10 mouse cellular contexts compared by ENCODE assay signal in the genomic region with DNA sequence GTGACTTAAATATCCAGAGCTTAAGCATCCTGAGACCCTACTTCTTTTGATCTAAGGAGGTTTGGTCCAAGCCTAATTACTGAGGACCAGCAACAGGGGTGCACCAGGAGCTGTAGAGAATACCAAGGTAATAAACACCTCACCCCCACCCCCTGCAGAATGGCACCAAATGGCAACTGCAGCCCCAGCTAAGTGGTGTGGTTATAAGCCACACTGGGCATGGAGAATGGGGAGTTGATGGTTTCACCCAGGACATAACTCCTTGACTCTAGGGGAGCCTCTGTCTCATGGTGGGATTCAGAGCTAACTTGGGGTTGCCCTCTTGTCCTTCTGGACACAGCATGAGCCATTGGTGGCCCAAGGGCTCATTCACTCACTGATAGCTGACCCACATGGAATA. TPM values are rescaled to one million over a fixed set of nuclear protein-coding genes. Genes with fewer than 3 reads are reported as not detected.
DNase-seq lines count a peak whose midpoint lies in the region; ATAC-seq lines count a peak whose summit lies in the region.
"Had no signal": no experiment of that assay in that cellular context is flagged by ENCODE, and none has a peak within 500 bp of the region (broad histone marks: within the 10 kb centered on the region; RNA-seq: fewer than 3 reads in every experiment).

No protein-coding gene starts in this region.

- DNase-seq in heart, adult 18-20 months = no peak
- DNase-seq in midbrain, embryonic 10.5 days (ENCODE audit: low spot score) = no peak
- DNase-seq in urinary bladder, postnatal 14 days (ENCODE audit: low spot score) = no peak
- DNase-seq in ovary, postnatal 14 days (ENCODE audit: low spot score) = no peak
- DNase-seq: kidney, postnatal 14 days; left cerebral cortex, postnatal 4 days had no signal

- H3K4me2 ChIP-seq in heart, embryonic 12.5 days = peak overlapping the region; percentile 93
- H3K4me2 ChIP-seq in midbrain, embryonic 12.5 days (replicated peaks) = 0 out of 2 replicates have a peak overlapping the region, but pooled peaks have one; percentile 96
- peak overlapping the region; percentile 94 for H3K4me2 ChIP-seq in limb, embryonic 13.5 days (replicated peaks)
- H3K4me2 ChIP-seq in stomach, embryonic 15.5 days = no peak overlapping the region

- ATAC-seq in heart, embryonic 12.5 days (ENCODE audit: insufficient number of reproducible peaks, low FRiP score) = no peak
- ATAC-seq in midbrain, embryonic 12.5 days (ENCODE audit: low FRiP score, low read depth) = no peak
- no peak for ATAC-seq in limb, embryonic 13.5 days (ENCODE audit: low FRiP score, low read depth)
- ATAC-seq in stomach, embryonic 15.5 days (ENCODE audit: insufficient read depth, low FRiP score, low read depth) = no peak

- H3K27me3 ChIP-seq in heart, embryonic 12.5 days (replicated peaks) = peaks cover 17% of the 10 kb centered on the region
- peaks cover 14% of the 10 kb centered on the region for H3K27me3 ChIP-seq in midbrain, embryonic 12.5 days
- H3K27me3 ChIP-seq in midbrain, embryonic 10.5 days (ENCODE audit: low read depth, poor library complexity, severe bottlenecking) = peaks cover 39% of the 10 kb centered on the region
- H3K27me3 ChIP-seq in limb, embryonic 13.5 days = peaks cover 19% of the 10 kb centered on the region
- no peaks in the 10 kb centered on the region for H3K27me3 ChIP-seq in stomach, embryonic 15.5 days (replicated peaks)

- no peak overlapping the region for H3K9ac ChIP-seq in heart, embryonic 12.5 days
- no peak overlapping the region for H3K9ac ChIP-seq in midbrain, embryonic 12.5 days (replicated peaks)
- H3K9ac ChIP-seq in limb, embryonic 13.5 days = no peak overlapping the region
- H3K9ac ChIP-seq in stomach, embryonic 15.5 days = no peak overlapping the region

- H3K9me3 ChIP-seq in heart, embryonic 12.5 days (replicated peaks) = no peaks in the 10 kb centered on the region
- no peaks in the 10 kb centered on the region for H3K9me3 ChIP-seq in midbrain, embryonic 12.5 days
- H3K9me3 ChIP-seq in midbrain, embryonic 10.5 days (replicated peaks) = no peaks in the 10 kb centered on the region
- no peaks in the 10 kb centered on the region for H3K9me3 ChIP-seq in limb, embryonic 13.5 days
- no peaks in the 10 kb centered on the region for H3K9me3 ChIP-seq in stomach, embryonic 15.5 days

- no peak overlapping the region for H3K27ac ChIP-seq in heart, embryonic 12.5 days (ENCODE audit: poor library complexity, severe bottlenecking)
- no peak overlapping the region for H3K27ac ChIP-seq in midbrain, embryonic 12.5 days (replicated peaks)
- H3K27ac ChIP-seq in midbrain, embryonic 10.5 days (replicated peaks) = no peak overlapping the region
- no peak overlapping the region for H3K27ac ChIP-seq in limb, embryonic 13.5 days
- peak overlapping the region; percentile 96 for H3K27ac ChIP-seq in stomach, embryonic 15.5 days

- H3K4me1 ChIP-seq in heart, embryonic 12.5 days (replicated peaks) = peaks cover 18% of the 10 kb centered on the region
- peaks cover 11% of the 10 kb centered on the region for H3K4me1 ChIP-seq in midbrain, embryonic 12.5 days
- H3K4me1 ChIP-seq in midbrain, embryonic 10.5 days = peaks cover 21% of the 10 kb centered on the region
- H3K4me1 ChIP-seq in limb, embryonic 13.5 days = peaks cover 10% of the 10 kb centered on the region
- peaks cover 18% of the 10 kb centered on the region; the same call in 1 of the 2 replicates for H3K4me1 ChIP-seq in stomach, embryonic 15.5 days

- no peak overlapping the region for H3K4me3 ChIP-seq in heart, embryonic 12.5 days
- H3K4me3 ChIP-seq in midbrain, embryonic 12.5 days = 0 out of 2 replicates have a peak overlapping the region, but pooled peaks have one; percentile 67
- H3K4me3 ChIP-seq in midbrain, embryonic 10.5 days = no peak overlapping the region
- peak overlapping the region; percentile 67 for H3K4me3 ChIP-seq in limb, embryonic 13.5 days
- 0 out of 2 replicates have a peak overlapping the region, but pooled peaks have one; percentile 77 for H3K4me3 ChIP-seq in stomach, embryonic 15.5 days (replicated peaks)

- H3K36me3 ChIP-seq in heart, embryonic 12.5 days = peaks cover 28% of the 10 kb centered on the region
- no peaks in the 10 kb centered on the region for H3K36me3 ChIP-seq in midbrain, embryonic 12.5 days
- H3K36me3 ChIP-seq in midbrain, embryonic 10.5 days = no peaks in the 10 kb centered on the region
- H3K36me3 ChIP-seq in limb, embryonic 13.5 days = peaks cover 10% of the 10 kb centered on the region
- H3K36me3 ChIP-seq in stomach, embryonic 15.5 days = no peaks in the 10 kb centered on the region

RNA-seq across cellular contexts. Expression of gene Sfxn5, which starts 1.0 kb away (rescaled TPM):
- polyA plus RNA-seq in heart, embryonic 12.5 days (2016; fragmentation: Nextera tagmentation; extraction: Ambion mirVana) = 2.9 and 3.9 TPM in 2 replicates
- 1 to 10 TPM; 2.8 to 5.7 TPM for total RNA-seq in heart, adult 18-20 months (2021)
- polyA plus RNA-seq in midbrain, embryonic 12.5 days (2016; fragmentation: Nextera tagmentation; extraction: Ambion mirVana) = 8.2 and 9.5 TPM in 2 replicates
- 8.7 and 10.5 TPM in 2 replicates for polyA plus RNA-seq in midbrain, embryonic 10.5 days (2016; fragmentation: Nextera tagmentation; extraction: Ambion mirVana)
- 8.9 and 10.1 TPM in 2 replicates for polyA plus RNA-seq in limb, embryonic 13.5 days (2015; fragmentation: Nextera tagmentation; extraction: Ambion mirVana)
- 11.0 and 11.5 TPM in 2 replicates for polyA plus RNA-seq in stomach, embryonic 15.5 days (2015; fragmentation: Nextera tagmentation; extraction: Ambion mirVana)

RNA-seq across cellular contexts. Expression of gene Rab11fip5, which starts 40.2 kb away (rescaled TPM):
- 42.0 and 42.6 TPM in 2 replicates for polyA plus RNA-seq in heart, embryonic 12.5 days (2016; fragmentation: Nextera tagmentation; extraction: Ambion mirVana)
- total RNA-seq in heart, adult 18-20 months (2021) = 10 to 100 TPM; 56.3 to 75.5 TPM
- polyA plus RNA-seq in midbrain, embryonic 12.5 days (2016; fragmentation: Nextera tagmentation; extraction: Ambion mirVana) = 9.7 and 10.1 TPM in 2 replicates
- polyA plus RNA-seq in midbrain, embryonic 10.5 days (2016; fragmentation: Nextera tagmentation; extraction: Ambion mirVana) = 4.2 and 6.4 TPM in 2 replicates
- polyA plus RNA-seq in limb, embryonic 13.5 days (2015; fragmentation: Nextera tagmentation; extraction: Ambion mirVana) = 16.7 and 17.2 TPM in 2 replicates
- 11.1 and 12.2 TPM in 2 replicates for polyA plus RNA-seq in stomach, embryonic 15.5 days (2015; fragmentation: Nextera tagmentation; extraction: Ambion mirVana)

Comparison
In these comparisons a context has a peak if more than half of its experiments do, and no peak if none do; other contexts are left out.
1. H3K4me3 ChIP-seq: peak in midbrain, embryonic 12.5 days (single experiment), limb, embryonic 13.5 days (single experiment) and stomach, embryonic 15.5 days (single experiment); none in heart, embryonic 12.5 days (single experiment) and midbrain, embryonic 10.5 days (single experiment).